Mouse (Mus musculus): ENCODE results near the gene Tbcc.

DNA sequence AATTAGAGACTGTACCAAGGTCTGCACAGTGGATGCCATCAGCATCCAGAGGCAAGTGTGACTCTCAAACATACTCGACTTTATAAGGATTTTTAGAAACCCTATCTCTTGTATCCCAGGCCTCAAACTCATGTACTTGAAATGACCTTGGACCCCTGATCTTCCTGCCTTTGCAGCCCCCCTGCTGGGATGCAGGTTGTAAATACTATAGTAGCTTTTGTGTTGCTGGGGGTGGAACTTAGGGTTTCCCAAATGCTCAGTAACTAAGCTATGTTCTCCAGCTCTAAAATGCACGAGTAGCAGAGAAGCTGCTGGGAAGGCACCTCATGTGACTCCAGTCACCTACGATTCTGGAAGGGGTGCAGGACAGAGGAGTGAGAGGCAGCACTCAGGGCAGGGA, 36.5 kb downstream of the Tbcc start:
- TF ChIP-seq CTCF (IDR thresholded peaks at IDR 0.05; ENCODE audit: borderline replicate concordance, insufficient read depth, low read depth, low read length): no peak
- TF ChIP-seq POLR2A (IDR thresholded peaks at IDR 0.05; ENCODE audit: borderline replicate concordance, insufficient read depth, low read length): no peak

All from cerebellum, adult 2 months (tissue).